Mouse (Mus musculus) hindbrain, embryonic 10.5 days (tissue): ENCODE measurements around the gene Adgrf4. TPM values are rescaled to one million over a fixed set of nuclear protein-coding genes. Genes with fewer than 3 reads are reported as not detected.
A peak's percentile ranks its signal among the peaks of the same experiment; 100 is the strongest.

Experiments used
- DNase-seq: peaks from one replicate; pipeline ENCODE4 v3.0.0-alpha.2; 2017; ENCODE audit warnings: low spot score
- H3K27ac ChIP-seq: fragments of 300-500 bp; sonication (generic); 2 replicates; pipeline ENCODE4 v1.5.1; 2016; ENCODE audit warnings: mild to moderate bottlenecking, moderate library complexity
- H3K27me3 ChIP-seq: fragments of 300-500 bp; sonication (generic); 2 replicates; pipeline ENCODE4 v1.6.1; 2016; ENCODE audit warnings: mild to moderate bottlenecking; ENCODE audit not compliant: poor library complexity, insufficient read depth, severe bottlenecking
- H3K36me3 ChIP-seq: fragments of 300-500 bp; sonication (generic); 2 replicates; pipeline ENCODE4 v1.6.1; 2016; ENCODE audit warnings: mild to moderate bottlenecking, moderate library complexity
- H3K4me1 ChIP-seq: fragments of 300-500 bp; sonication (generic); replicated peaks from 2 replicates; pipeline ENCODE4 v1.6.1; 2016; ENCODE audit warnings: mild to moderate bottlenecking
- H3K4me3 ChIP-seq: fragments of 300-500 bp; sonication (generic); 2 replicates; pipeline ENCODE4 v1.5.1; 2016; ENCODE audit warnings: mild to moderate bottlenecking, moderate library complexity
- H3K9me3 ChIP-seq: fragments of 300-500 bp; sonication (generic); 2 replicates; pipeline ENCODE4 v1.6.1; 2016; ENCODE audit warnings: mild to moderate bottlenecking, moderate library complexity
- WGBS: fragments of 180-500 bp; shearing (Covaris S2); methylation state at CpG from one replicate; pipeline ENCODE4 v1.1.7; 2016; 5-methylcytosine and 5-hydroxymethylcytosine counted together
- polyA plus RNA-seq: library from polyadenylated mRNA; unstranded; fragments of >200 nt; fragmentation: Nextera tagmentation; extraction: Ambion mirVana; gene quantifications from 2 replicates; pipeline ENCODE4 v1.2.1, GENCODE M21; 2016

Gene Adgrf4
- polyA plus RNA-seq, 1 experiment from 2014 or later = not detected

DNA sequence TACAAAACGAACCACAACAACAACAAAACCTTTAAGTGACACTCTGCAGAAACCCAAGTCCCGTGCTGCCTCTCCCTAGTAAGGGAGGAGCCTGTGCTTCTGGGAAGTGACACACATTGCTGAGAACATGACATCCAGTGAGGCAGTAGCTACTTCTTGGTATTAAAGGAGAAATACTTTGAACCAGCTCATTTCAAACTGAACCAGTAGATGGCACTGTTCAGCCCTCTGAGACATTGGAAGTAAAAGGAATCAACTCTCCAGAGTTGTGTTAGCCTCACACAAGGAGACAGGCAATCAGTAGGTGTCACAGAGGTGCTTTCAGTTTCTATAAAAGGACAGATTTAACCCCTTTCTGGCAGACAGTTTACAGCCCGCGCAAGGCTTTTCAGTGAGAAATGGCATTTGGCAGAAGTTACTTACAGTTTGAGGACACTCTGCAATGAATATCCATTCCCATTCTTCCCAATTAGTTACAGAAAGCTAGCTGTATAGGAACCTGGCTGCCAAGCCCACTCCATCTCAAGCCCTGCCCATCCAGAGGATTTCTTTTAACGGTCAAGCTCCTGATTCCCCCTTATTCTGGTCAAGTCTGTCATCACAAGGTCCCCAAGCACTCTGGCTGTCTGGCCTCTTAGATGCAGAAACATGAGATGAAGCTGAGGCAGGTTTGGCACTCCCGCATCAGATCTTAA, 78.9 kb downstream of the Adgrf4 start:
- Histone ChIP-seq H3K27ac (no peak overlapping the region), H3K27me3 (no peaks in the 10 kb centered on the region), H3K9me3 (no peaks in the 10 kb centered on the region), H3K36me3 (no peaks in the 10 kb centered on the region), H3K4me1 (peaks cover 4% of the 10 kb centered on the region; the same call in 1 of the 2 replicates), H3K4me3 (no peak overlapping the region)
- WGBS = 39% methylated on average over 6 of the region's 6 CpGs
- DNase-seq = peak; percentile 6

DNA sequence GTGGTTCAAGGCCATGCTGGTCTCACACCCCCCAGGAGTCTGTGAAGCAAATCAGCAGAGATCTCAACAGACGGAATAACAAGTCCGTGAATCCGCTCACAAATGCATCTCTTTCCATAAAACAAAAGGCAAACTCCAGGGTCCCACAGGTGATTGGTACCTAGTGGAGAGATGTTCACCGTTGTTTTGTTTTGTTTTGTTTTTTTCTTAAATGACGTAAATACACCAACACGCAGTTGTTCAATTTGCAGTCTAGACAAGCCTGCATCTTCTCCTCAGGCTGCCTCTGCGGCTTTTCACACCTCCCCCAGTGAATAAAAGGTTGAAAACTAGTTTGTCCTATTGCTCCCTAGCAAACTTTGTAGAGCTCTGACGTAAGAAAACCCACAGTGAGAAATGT, 80.8 kb downstream of the Adgrf4 start, which contains the start of gene Opn5:
TSS of gene Opn5 (minus strand) at position 101 of the 400 bp plus-strand sequence.
- Histone ChIP-seq H3K4me1 (peaks cover 5% of the 10 kb centered on the region; the same call in 1 of the 2 replicates), H3K27ac (no peak within 1 kb of the TSS), H3K27me3 (no peaks in the 10 kb centered on the region), H3K4me3 (no peak within 1 kb of the TSS), H3K9me3 (no peaks in the 10 kb centered on the region), H3K36me3 (no peaks in the 10 kb centered on the region)
- DNase-seq = no peak
- WGBS = 85% methylated on average over 8 of the region's 8 CpGs

DNA sequence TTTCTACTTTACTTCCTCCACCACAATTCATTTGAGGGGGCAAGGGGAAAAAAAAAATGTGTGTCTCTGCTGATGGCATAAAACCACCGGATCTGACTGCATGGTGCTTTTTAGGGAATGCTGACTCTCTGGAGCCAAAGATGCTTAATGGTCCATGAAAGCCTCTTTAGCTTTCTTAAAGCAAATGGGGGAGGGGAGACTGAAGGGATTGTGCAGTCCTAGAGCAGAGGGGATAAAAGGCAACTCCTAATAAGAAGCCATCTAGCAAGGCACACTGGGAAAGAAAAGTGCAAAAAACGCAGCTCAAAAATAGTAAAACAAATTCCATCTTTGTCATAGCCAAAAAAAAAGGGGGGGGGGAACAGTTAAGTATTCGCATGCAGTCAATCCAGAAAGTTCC, 83.8 kb downstream of the Adgrf4 start:
- H3K27ac ChIP-seq = no peak overlapping the region
- H3K36me3 ChIP-seq = no peaks in the 10 kb centered on the region
- 33% methylated on average over 3 of the region's 3 CpGs for WGBS
- no peaks in the 10 kb centered on the region for H3K9me3 ChIP-seq
- H3K27me3 ChIP-seq = no peaks in the 10 kb centered on the region
- no peak for DNase-seq
- H3K4me3 ChIP-seq = no peak overlapping the region
- H3K4me1 ChIP-seq = peaks cover 5% of the 10 kb centered on the region; the same call in 1 of the 2 replicates

Other genes with a start within 250 kb of the Adgrf4 start
- gene Opn5, start 80.9 kb downstream of the Adgrf4 start, polyA plus RNA-seq = 0.08 TPM in 1 of 2 replicates, not detected in the other
- not detected in 2 replicates for gene Adgrf2, start 49.9 kb upstream of the Adgrf4 start, polyA plus RNA-seq
- 7.9 and 12.5 TPM in 2 replicates for gene Cd2ap, start 184.4 kb upstream of the Adgrf4 start, polyA plus RNA-seq